Mouse (Mus musculus) layer of hippocampus, postnatal 36 days (tissue): ENCODE measurements at regions not wholly inside any gene's neighbourhood (a gene's known extent, or its start where the extent isn't known, plus 50 kb on each side); places are given as distances from the start of the nearest gene placed in this dataset.

Source experiments
- DNase-seq, 2 experiments: peaks; one replicate each; pipeline ENCODE4 v3.0.0; 2022

GRCm38 (mm10) chr12:10266201-10266600 is 103.6 kb upstream of the Nt5c1b start:
- no peak for DNase-seq

GRCm38 (mm10) chr12:10272038-10272437 is 97.7 kb upstream of the Nt5c1b start:
- no peak for DNase-seq

GRCm38 (mm10) chr12:10275226-10275625 is 94.5 kb upstream of the Nt5c1b start:
- no peak for DNase-seq

GRCm38 (mm10) chr12:10292646-10293045 is 77.1 kb upstream of the Nt5c1b start:
- no peak for DNase-seq

GRCm38 (mm10) chr12:10305970-10306369 is 63.8 kb upstream of the Nt5c1b start:
- no peak for DNase-seq
